Mouse (Mus musculus): Measurements from ENCODE around the gene Ttc30b. TPM values are rescaled to one million over a fixed set of nuclear protein-coding genes. Genes with fewer than 3 reads are reported as not detected.

Ttc30b gene
- total RNA-seq, 1 experiment from 2014 or later: 9.1 TPM

DNA sequence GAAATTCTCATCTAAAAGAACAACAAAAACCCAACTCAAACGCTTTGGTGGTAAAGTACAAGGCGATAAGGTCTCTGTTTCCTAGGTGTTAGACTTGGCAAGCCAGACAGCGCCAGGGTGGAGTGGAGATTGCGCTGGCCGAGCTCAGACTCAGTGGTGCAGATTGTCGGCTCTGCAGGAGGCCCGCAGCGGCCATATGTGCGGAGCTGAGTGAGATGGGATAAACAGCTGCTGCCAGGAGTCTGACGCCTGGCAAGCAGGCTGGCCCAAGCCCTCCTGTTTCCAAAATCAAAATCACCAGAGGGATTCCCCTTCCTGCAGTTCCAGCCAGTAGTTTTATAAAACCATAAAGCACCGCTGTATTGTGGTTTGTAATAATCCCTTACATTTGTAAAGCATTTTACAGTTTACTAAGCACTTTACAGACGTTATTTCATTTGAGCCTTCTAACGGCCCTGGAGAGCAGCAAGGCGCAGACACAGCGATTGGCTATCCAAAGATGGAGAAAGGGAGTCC is 21.5 kb upstream of the Ttc30b start:
- no peak for ATAC-seq (replicated peaks in 1 of 2; ENCODE audit: insufficient read depth in 1 of 2, low FRiP score in 2 of 2, low TSS enrichment in 1 of 2, low read depth in 1 of 2, poor library complexity in 2 of 2, severe bottlenecking in 2 of 2)

- ATAC-seq (replicated peaks in 1 of 2; ENCODE audit: insufficient read depth in 1 of 2, low FRiP score in 2 of 2, low TSS enrichment in 1 of 2, low read depth in 1 of 2, poor library complexity in 2 of 2, severe bottlenecking in 2 of 2): no peak
These were observed 20.9 kb upstream of the Ttc30b start for GRCm38 (mm10) chr2:75959183-75959849.

DNA sequence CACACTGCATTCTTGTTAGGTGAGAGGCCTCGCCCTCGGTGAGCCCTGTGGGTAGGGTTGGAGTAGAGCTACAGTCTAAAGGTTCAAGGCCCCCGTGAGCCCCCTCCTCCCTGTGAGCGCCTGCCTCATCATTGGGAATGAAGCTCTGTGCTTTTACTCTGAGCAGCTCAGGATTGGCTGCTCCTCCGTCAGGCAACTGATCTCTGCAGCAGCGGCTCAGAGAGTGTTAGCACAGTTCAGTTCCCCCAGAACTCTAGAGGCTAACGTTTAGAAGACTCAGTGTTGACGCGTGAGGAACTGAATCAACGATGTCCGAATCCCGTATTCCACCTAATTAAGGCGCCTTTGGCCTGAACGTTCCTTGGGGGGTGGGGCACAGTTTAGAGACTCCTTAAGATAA is 17.3 kb upstream of the Ttc30b start:
- ATAC-seq (replicated peaks in 1 of 2; ENCODE audit: insufficient read depth in 1 of 2, low FRiP score in 2 of 2, low TSS enrichment in 1 of 2, low read depth in 1 of 2, poor library complexity in 2 of 2, severe bottlenecking in 2 of 2): no peak

- no peak for ATAC-seq (replicated peaks in 1 of 2; ENCODE audit: insufficient read depth in 1 of 2, low FRiP score in 2 of 2, low TSS enrichment in 1 of 2, low read depth in 1 of 2, poor library complexity in 2 of 2, severe bottlenecking in 2 of 2)
These were observed 14.9 kb upstream of the Ttc30b start for GRCm38 (mm10) chr2:75953320-75953719.

GRCm38 (mm10) chr2:75950685-75951084 is 12.3 kb upstream of the Ttc30b start:
- no peak for ATAC-seq (replicated peaks in 1 of 2; ENCODE audit: insufficient read depth in 1 of 2, low FRiP score in 2 of 2, low TSS enrichment in 1 of 2, low read depth in 1 of 2, poor library complexity in 2 of 2, severe bottlenecking in 2 of 2)

GRCm38 (mm10) chr2:75937520-75938116 is 767 bp downstream of the Ttc30b start:
- ATAC-seq (replicated peaks in 1 of 2; ENCODE audit: insufficient read depth in 1 of 2, low FRiP score in 2 of 2, low TSS enrichment in 1 of 2, low read depth in 1 of 2, poor library complexity in 2 of 2, severe bottlenecking in 2 of 2): 0 out of 4 replicates have a peak, but pooled peaks of 1 of the 2 experiments have one; percentile 9

DNA sequence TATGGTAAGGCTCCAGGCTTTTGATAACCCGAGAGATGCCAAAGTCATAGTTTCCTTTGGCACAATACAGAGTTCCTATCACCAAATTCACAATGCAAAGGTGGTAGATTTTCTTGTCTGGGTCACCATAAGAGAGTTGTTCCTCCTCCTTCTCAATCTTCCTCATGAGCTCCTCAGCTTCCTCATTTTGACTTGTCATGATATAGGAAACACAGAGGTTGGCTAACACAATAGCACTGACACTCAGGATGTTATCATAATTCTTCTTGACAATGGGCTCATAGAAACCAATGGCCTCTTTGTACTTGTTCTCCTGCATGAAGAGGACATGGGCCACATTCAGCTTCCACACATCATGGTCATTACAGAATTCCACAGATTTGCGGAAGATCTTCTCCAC is 1.7 kb downstream of the Ttc30b start:
- peak in 1 of 2 experiments; percentile 39; a peak in 2 of 4 replicates for ATAC-seq (replicated peaks in 1 of 2; ENCODE audit: insufficient read depth in 1 of 2, low FRiP score in 2 of 2, low TSS enrichment in 1 of 2, low read depth in 1 of 2, poor library complexity in 2 of 2, severe bottlenecking in 2 of 2)

DNA sequence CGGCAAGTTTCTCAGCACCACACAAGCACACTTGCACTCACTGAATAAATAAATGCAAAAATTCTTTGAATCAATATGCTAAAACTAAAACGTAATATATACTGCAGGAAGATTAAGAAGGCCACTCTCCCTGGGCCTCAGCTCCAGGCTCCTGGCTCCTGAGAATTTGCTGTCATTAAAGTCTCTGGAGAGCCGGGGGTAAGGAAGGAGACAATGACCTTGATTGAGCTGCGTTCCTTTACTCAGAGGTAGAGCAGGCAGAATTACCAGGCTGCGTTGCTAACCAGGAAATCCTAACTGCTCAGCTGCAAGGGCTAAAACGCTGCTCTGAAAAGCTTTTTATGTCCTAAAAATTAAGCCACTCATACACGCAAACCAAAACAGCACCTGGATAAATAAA is 4.8 kb downstream of the Ttc30b start:
- ATAC-seq (replicated peaks in 1 of 2; ENCODE audit: insufficient read depth in 1 of 2, low FRiP score in 2 of 2, low TSS enrichment in 1 of 2, low read depth in 1 of 2, poor library complexity in 2 of 2, severe bottlenecking in 2 of 2): no peak

DNA sequence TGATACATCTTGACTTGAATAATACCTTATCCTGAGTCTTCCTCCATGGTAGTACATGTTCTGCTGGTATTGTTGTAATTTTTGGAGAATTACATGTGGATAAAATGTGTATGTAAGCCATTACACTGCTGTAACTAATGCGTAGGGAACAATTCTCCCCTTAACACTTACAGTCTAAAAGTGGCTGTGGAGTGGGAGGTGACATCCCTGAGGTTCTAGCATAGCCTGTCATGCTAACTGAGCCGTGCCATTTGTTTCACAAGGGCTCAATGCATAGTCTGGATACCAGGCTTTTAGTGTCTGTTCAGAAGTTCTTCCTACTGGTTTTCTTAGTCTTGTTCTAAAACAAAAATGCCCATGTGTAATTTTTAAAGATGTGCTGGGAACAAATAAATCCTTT is 7.4 kb downstream of the Ttc30b start:
- no peak for ATAC-seq (replicated peaks in 1 of 2; ENCODE audit: insufficient read depth in 1 of 2, low FRiP score in 2 of 2, low TSS enrichment in 1 of 2, low read depth in 1 of 2, poor library complexity in 2 of 2, severe bottlenecking in 2 of 2)

GRCm38 (mm10) chr2:75929786-75930444 is 8.5 kb downstream of the Ttc30b start:
- ATAC-seq (replicated peaks in 1 of 2; ENCODE audit: insufficient read depth in 1 of 2, low FRiP score in 2 of 2, low TSS enrichment in 1 of 2, low read depth in 1 of 2, poor library complexity in 2 of 2, severe bottlenecking in 2 of 2): no peak

DNA sequence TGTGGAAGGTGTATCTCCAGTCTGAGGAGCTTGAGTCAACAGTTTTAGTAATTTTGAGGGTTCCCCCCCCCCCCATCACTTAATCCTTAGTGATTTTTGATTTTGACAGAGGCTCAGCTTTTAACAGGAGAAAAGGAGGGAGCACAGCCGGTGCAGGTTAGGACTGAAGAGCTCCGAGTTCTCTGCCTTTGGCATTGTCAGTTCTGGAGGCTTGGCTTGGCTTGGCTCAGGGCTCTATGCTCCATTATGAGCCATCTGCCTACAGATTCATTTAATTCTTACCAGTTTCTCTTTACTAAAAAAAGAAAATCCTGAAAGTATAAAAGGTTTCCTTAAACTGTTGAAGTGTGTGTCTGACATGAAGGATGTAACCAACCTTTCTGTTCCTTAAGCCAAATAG is 9.2 kb downstream of the Ttc30b start:
- ATAC-seq (replicated peaks in 1 of 2; ENCODE audit: insufficient read depth in 1 of 2, low FRiP score in 2 of 2, low TSS enrichment in 1 of 2, low read depth in 1 of 2, poor library complexity in 2 of 2, severe bottlenecking in 2 of 2): no peak

DNA sequence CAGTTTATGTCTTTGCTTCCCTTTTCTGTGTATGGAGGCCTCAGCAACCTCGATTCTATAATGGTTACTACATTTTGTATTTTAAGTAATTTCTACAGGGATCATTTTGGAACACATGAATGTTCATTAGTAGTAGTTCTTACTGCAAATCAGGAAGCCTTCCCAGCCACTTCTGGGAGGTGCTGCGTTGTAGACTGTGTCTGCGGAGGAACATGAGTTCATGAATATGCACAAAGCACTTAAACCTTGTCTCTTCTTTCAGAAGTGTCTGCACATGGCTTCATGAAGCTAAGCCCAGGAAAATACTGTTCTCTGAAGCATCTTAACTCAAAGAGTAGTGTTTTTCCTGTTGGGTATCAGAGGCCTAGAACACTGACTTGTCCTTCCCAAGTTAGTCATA is 10.4 kb downstream of the Ttc30b start:
- ATAC-seq (replicated peaks in 1 of 2; ENCODE audit: insufficient read depth in 1 of 2, low FRiP score in 2 of 2, low TSS enrichment in 1 of 2, low read depth in 1 of 2, poor library complexity in 2 of 2, severe bottlenecking in 2 of 2): no peak

GRCm38 (mm10) chr2:75926061-75926460 is 12.3 kb downstream of the Ttc30b start:
- ATAC-seq (replicated peaks in 1 of 2; ENCODE audit: insufficient read depth in 1 of 2, low FRiP score in 2 of 2, low TSS enrichment in 1 of 2, low read depth in 1 of 2, poor library complexity in 2 of 2, severe bottlenecking in 2 of 2): no peak

DNA sequence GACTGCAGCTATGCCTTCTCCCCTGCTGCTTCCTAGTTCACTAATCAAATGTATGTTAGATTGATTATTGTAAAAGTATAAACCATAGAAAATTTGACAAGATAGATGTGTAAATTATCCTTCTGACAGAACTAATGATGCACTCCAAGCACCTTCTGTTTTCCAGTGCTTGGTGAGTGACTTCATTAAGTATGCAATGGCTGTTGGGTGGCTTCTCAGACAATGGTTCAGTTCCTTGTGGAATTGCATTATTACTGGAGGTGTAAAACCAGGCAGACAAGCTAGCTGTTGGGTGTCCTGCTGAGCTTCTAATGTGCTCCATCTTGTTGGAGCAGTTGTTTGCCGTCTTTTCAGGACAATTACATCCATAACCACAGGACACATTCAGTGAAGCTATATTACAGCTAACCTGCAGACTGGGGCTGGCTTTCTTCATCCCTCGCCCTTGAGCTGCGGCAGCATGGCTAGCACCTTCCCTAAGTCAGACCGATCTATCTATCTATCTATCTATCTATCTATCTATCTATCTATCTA is 14.5 kb downstream of the Ttc30b start:
- ATAC-seq (replicated peaks in 1 of 2; ENCODE audit: insufficient read depth in 1 of 2, low FRiP score in 2 of 2, low TSS enrichment in 1 of 2, low read depth in 1 of 2, poor library complexity in 2 of 2, severe bottlenecking in 2 of 2): no peak

DNA sequence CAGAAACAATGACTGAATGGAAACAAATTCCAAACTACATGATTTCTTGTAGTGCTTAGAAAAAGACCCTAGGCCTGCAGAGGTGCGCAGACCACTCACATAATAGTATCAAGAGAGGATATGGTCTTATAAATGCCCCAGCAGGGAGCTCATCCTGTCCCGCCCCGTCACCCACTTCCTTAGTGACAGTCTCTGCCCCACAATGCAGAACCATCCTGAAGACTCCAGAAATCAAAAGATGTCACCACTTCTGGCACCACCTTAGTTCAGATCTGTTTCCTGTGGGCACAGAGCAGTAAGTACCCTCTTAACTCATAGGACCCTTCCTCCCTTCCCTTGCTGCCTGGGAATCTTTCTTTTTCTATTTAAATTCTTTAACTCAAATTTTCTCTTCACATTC is 23.3 kb downstream of the Ttc30b start:
- no peak for ATAC-seq (replicated peaks in 1 of 2; ENCODE audit: insufficient read depth in 1 of 2, low FRiP score in 2 of 2, low TSS enrichment in 1 of 2, low read depth in 1 of 2, poor library complexity in 2 of 2, severe bottlenecking in 2 of 2)

GRCm38 (mm10) chr2:75907142-75907541 is 31.2 kb downstream of the Ttc30b start:
- ATAC-seq (replicated peaks in 1 of 2; ENCODE audit: insufficient read depth in 1 of 2, low FRiP score in 2 of 2, low TSS enrichment in 1 of 2, low read depth in 1 of 2, poor library complexity in 2 of 2, severe bottlenecking in 2 of 2): no peak

- no peak for ATAC-seq (replicated peaks in 1 of 2; ENCODE audit: insufficient read depth in 1 of 2, low FRiP score in 2 of 2, low TSS enrichment in 1 of 2, low read depth in 1 of 2, poor library complexity in 2 of 2, severe bottlenecking in 2 of 2)
These were observed 36.5 kb downstream of the Ttc30b start for GRCm38 (mm10) chr2:75901869-75902268.

DNA sequence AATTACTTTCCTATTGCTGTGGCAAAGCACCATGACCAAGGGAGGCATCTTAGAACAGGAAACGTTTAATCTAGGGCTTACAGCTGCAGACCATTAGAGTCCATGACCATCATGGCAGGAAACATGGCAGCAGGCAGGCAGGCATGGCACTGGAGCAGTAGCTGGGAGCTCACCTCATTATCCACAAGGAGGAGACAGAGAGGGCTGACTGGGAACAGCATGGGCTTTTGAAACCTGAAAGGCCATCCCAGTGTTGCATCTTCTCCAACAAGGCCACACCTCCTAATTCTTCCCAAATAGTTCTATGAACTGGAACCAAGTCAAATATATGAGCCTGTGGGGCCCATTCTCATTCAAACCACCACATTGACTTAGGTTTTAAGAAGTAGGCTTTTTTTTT is 38.1 kb downstream of the Ttc30b start:
- no peak for ATAC-seq (replicated peaks in 1 of 2; ENCODE audit: insufficient read depth in 1 of 2, low FRiP score in 2 of 2, low TSS enrichment in 1 of 2, low read depth in 1 of 2, poor library complexity in 2 of 2, severe bottlenecking in 2 of 2)
